Mouse (Mus musculus) left cerebral cortex, adult 8-10 months (tissue): ENCODE measurements around the gene Cptp. TPM values are rescaled to one million over a fixed set of nuclear protein-coding genes. Genes with fewer than 3 reads are reported as not detected.

Experiments used
- microRNA-seq, 2 experiments: library from miRNA; unstranded; fragments of <30 nt; microRNA quantifications; one replicate each; pipeline ENCODE4 v1.2.0; 2022
- total RNA-seq, 4 experiments: library from RNA; stranded (reverse); gene quantifications; 2 replicates each; pipeline ENCODE4 v1.2.4; 2022

Gene Cptp
- total RNA-seq, 4 experiments from 2014 or later = 30.1 to 48.4 (median 33.7) TPM

Small RNA genes lying within 50 kb of the gene (microRNA-seq; reads per million reads assigned to microRNA genes)
- 0 reads per million in 2 experiments for gene Gm22991

Other genes with a start within 250 kb of the Cptp start
- 10 to 100 TPM; 40.1 to 55.0 (median 47.1) TPM for gene Cdk11b, start 244.6 kb downstream of the Cptp start, total RNA-seq
- gene Gm10563, start 224.0 kb downstream of the Cptp start, total RNA-seq = not detected
- gene Mmp23, start 216.1 kb downstream of the Cptp start, total RNA-seq = 1 to 10 TPM in 3 of 4 experiments, under 1 TPM in 1; 0.99 to 2.8 (median 2.1) TPM
- 100 to 1,000 TPM; 108 to 124 (median 117) TPM for gene Mib2, start 200.2 kb downstream of the Cptp start, total RNA-seq
- 10 to 100 TPM; 31.6 to 37.7 (median 34.7) TPM for gene Fndc10, start 175.1 kb downstream of the Cptp start, total RNA-seq
- gene Ssu72, start 164.6 kb downstream of the Cptp start, total RNA-seq = 100 to 1,000 TPM in 2 of 4 experiments, 10 to 100 TPM in 2; 91.0 to 111 (median 98.8) TPM
- 10 to 100 TPM; 43.9 to 53.3 (median 48.9) TPM for gene Tmem240, start 134.6 kb downstream of the Cptp start, total RNA-seq
- gene Atad3a, start 108.3 kb downstream of the Cptp start, total RNA-seq = 10 to 100 TPM; 41.3 to 55.7 (median 51.1) TPM
- gene Vwa1, start 94.7 kb downstream of the Cptp start, total RNA-seq = 10 to 100 TPM; 14.0 to 14.9 (median 14.4) TPM
- 10 to 100 TPM; 35.4 to 43.6 (median 36.6) TPM for gene Tmem88b, start 83.6 kb downstream of the Cptp start, total RNA-seq
- gene Ankrd65, start 79.0 kb downstream of the Cptp start, total RNA-seq = under 1 TPM in 1 of 4 experiments, not detected in 3; 0.35 TPM
- gene Mrpl20, start 66.6 kb downstream of the Cptp start, total RNA-seq = 10 to 100 TPM; 75.3 to 87.1 (median 84.7) TPM
- gene Ccnl2, start 57.0 kb downstream of the Cptp start, total RNA-seq = 10 to 100 TPM; 54.7 to 60.9 (median 57.6) TPM
- 100 to 1,000 TPM; 101 to 109 (median 102) TPM for gene Aurkaip1, start 38.2 kb downstream of the Cptp start, total RNA-seq
- gene Mxra8, start 29.8 kb downstream of the Cptp start, total RNA-seq = 10 to 100 TPM in 1 of 4 experiments, 1 to 10 TPM in 3; 8.9 to 10.3 (median 9.3) TPM
- gene Dvl1, start 22.0 kb downstream of the Cptp start, total RNA-seq = 10 to 100 TPM; 81.1 to 86.5 (median 81.4) TPM
- under 1 TPM in 2 of 4 experiments, not detected in 2; 0.30 to 0.39 TPM for gene Tas1r3, start 6.1 kb downstream of the Cptp start, total RNA-seq
- 10 to 100 TPM; 26.8 to 32.6 (median 30.0) TPM for gene Ints11, start 106 bp upstream of the Cptp start, total RNA-seq
- gene Pusl1, start 22.3 kb upstream of the Cptp start, total RNA-seq = 10 to 100 TPM; 49.0 to 65.6 (median 58.5) TPM
- 100 to 1,000 TPM; 108 to 128 (median 122) TPM for gene Acap3, start 22.4 kb upstream of the Cptp start, total RNA-seq
- 10 to 100 TPM; 57.7 to 67.6 (median 65.2) TPM for gene Ube2j2, start 74.4 kb upstream of the Cptp start, total RNA-seq
- 10 to 100 TPM; 16.0 to 26.1 (median 23.8) TPM for gene C1qtnf12, start 92.9 kb upstream of the Cptp start, total RNA-seq
- gene B3galt6, start 123.2 kb upstream of the Cptp start, total RNA-seq = 10 to 100 TPM in 2 of 4 experiments, 1 to 10 TPM in 2; 9.3 to 12.6 (median 10.5) TPM
- 100 to 1,000 TPM; 206 to 235 (median 221) TPM for gene Sdf4, start 123.4 kb upstream of the Cptp start, total RNA-seq
- 1 to 10 TPM in 3 of 4 experiments, under 1 TPM in 1; 0.91 to 3.5 (median 1.5) TPM for gene Tnfrsf4, start 144.4 kb upstream of the Cptp start, total RNA-seq
- not detected for gene Tnfrsf18, start 156.7 kb upstream of the Cptp start, total RNA-seq
- under 1 TPM; 0.30 to 0.64 (median 0.44) TPM for gene Ttll10, start 190.0 kb upstream of the Cptp start, total RNA-seq
- 10 to 100 TPM; 28.4 to 30.7 (median 29.0) TPM for gene 9430015G10Rik, start 240.5 kb upstream of the Cptp start, total RNA-seq